Mouse (Mus musculus): Measurements from ENCODE around the gene C87436.

DNA sequence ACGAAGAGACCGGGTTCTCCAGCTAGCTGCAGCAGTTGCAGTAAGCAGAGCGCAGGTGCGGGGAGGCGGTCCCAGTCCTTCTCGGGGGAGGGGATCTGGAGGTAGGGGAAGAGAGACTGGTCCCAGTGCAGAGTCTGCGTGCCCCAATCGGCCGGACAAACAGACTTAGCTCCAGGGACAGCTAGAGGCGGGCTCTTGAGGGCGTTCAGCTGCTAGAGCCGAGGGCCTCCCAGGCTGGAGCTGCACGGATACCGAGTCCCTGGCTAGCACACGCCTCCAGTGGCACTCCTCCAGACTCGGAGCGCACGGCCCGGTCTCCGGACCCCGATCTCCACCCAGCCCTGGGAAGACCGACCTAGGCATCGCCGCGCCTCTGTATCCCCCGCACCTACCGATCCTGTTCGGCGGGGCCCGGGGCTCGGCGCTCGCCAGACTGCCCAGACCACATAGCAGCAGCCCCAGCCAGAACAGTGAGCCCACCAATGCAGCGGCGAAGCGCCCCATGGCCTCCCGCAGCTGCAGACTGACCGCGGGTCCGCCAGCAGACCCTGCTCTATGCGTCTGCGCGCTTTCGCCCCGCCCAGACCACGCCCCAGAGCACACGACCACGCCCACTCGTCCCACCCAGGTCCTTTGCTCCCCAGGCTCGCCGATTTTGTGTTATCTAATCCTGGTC, 41.5 kb upstream of the C87436 start, which contains the start of gene Pcyox1:
- no peak for TF ChIP-seq CTCF (IDR thresholded peaks at IDR 0.05; ENCODE audit: borderline replicate concordance, insufficient read depth, low read length)
- peak; percentile 98 for TF ChIP-seq POLR2A (IDR thresholded peaks at IDR 0.05; ENCODE audit: low read depth, low read length)

Measured in embryonic fibroblast, embryonic 13.5 days (primary cell).